Mouse (Mus musculus): ENCODE measurements around the gene Bloc1s4.
A peak's percentile ranks its signal among the peaks of the same experiment; 100 is the strongest.

Bloc1s4 gene

DNA sequence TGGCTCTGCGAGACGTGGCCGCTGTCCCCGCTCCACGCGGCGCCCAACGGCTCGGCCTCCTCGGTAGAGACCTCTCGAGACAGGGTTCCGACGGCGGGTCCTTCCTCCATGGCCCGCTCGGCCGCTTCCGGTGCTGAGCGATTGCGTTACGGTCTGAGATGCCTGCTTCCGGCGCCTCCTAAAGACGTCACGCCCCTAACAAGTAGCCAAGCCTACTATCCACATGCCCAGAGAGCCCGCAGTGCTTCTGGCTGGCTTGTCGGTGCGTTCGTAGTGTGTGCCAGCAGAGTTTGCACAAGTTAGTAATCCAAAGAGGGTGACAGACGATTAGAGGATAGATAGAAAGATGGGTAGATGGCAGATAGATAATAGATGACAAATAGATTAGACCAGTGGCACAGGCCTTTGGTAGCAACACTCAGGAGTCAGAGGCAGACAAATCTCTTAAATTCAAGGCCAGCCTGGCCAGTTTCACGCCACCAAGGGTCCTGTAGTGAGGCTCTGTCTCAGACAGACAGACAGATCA, at the start of gene Bloc1s4:
TSS of gene Bloc1s4 (minus strand) at position 115 of the 526 bp plus-strand sequence.
- peak; percentile 96 for DNase-seq (ENCODE audit: low read depth, low spot score)

DNA sequence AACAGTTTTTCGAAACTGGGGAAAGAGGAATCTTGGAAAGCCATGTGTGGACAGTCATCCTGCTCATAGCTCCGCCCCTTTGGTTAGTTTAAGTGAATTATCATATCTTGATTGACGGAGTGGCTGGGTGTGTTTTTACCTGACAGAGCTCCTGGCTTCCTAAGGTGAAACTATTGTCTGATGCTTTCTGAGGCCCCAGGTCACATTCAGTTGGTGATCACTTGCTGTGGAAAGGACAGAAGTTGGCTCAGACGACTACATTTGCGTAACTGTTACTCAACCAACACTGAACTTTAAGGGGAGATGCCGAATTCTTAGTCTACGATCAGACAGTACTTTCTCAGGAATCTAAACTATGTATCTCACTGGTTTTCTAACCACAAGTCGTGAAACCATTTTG, 48.8 kb upstream of the Bloc1s4 start:
- DNase-seq (ENCODE audit: low read depth, low spot score), result peak; percentile 77

DNA sequence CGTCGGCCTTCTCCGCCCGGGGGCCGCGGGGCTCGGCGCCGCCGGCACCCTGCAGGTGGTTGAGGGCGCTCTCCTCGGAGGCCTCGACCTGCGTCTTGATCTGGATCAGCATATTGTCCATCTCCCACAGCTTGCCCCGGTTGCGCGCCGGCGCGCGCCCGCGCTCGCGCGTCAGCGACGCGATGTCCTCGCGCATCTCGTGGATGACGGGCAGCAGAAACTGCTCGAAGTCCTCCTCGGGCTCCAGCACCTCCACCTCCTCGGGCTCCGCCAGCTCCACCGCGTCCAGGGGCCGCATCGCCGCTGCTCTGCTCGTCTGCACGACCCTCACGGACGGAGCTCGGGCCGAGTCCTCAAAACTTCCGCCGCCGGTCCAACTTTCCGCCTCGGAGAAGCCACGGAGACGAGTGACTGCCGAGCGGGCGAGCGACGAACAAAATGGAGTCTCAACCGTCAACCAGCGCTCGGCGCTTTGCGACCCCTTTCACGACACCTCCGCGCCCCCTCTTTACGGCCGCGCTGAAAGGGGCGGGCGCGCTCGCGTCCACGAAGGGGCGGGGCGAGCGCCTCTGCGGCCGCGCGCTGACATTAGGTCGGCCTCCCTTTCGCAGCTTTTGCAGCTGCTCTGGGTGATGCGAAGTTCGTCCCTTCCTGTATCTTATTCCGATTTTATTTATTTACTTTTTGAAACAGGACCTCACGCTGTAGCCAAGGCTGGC, 48.0 kb upstream of the Bloc1s4 start, which contains the start of gene Mrfap1:
TSS of gene Mrfap1 (minus strand) at position 477 of the 719 bp plus-strand sequence.
- DNase-seq (ENCODE audit: low read depth, low spot score), result peak; percentile 99

DNA sequence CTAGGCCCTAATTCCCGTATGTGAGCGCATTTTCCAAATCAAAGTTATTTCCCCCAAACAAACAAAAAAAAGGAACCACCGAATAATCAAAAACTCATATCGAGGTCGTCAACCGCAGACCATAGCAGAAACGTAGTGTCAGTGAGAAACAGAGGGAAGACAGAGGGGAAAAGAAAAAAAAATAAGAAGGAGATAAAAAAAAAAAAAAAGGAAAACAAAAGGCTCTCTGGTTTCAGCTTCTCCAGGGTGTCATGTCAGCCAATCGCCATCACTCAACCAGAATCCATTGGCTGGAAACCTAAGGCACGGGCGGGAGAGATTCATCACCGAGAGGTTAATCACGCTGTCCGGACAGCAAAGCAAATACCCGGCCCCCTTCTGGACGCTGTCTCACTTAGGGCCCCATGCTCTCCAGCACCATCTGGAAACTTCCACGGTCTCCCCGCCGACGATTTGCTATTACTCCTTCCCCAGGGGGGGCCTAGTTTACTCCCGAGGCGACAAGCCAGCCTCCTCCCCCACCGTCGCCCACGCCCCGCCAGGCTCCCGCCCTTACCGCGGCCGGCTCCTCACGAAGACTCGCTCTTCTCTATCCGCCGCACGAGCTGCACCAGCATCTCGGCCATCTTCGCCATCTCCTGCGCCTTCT, 47.3 kb upstream of the Bloc1s4 start:
- peak; percentile 66 for DNase-seq (ENCODE audit: low read depth, low spot score)

DNA sequence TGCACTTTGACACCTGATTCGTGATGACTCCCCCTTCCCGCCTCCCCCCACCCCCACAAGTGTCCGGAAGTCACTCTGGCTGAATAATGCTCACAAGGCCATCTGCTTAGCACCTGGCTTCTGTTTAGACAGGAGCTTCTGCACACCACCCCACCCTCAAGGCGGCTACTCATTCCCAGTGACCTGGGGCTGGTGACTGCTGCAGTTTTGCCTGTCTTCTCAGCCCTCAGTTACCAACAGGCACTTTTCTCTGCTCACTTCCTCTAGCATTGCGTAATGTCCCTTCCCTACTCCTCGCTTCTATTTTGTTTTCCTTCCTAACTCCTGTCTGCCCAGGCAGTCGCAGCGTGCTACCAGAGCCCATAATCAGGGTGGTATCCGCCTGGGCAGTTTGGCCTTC, 43.4 kb upstream of the Bloc1s4 start:
- DNase-seq (ENCODE audit: low read depth, low spot score), result no peak

DNA sequence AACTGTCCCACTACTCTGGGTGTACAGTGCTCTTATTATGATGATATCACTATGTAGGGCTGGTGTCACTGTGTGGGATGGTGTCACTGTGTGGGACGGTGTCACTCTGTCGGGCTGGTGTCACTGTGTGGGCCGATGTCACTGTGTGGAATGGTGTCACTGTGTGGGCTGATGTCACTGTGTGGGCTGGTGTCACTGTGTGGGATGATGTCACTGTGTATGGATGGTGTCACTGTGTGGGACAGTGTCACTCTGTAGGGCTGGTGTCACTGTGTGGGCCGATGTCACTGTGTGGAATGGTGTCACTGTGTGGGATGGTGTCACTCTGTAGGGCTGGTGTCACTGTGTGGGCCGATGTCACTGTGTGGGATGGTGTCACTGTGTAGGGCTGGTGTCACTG, 37.6 kb upstream of the Bloc1s4 start:
- no peak for DNase-seq (ENCODE audit: low read depth, low spot score)

DNA sequence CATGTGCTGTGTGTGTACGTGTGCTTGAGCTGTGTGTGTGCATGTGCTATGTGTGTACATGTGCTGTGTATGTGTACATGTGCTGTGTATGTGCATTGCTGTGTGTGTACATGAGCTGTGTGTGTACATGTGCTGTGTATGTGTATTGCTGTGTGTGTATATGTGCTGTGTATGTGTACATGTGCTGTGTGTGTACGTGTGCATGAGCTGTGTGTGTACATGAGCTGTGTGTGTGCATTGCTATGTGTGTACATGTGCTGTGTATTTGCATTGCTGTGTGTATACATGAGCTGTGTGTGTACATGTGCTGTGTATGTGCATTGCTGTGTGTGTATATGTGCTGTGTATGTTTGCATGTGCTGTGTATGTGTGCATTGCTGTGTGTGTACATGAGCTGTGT, 31.1 kb upstream of the Bloc1s4 start:
- no peak for DNase-seq (ENCODE audit: low read depth, low spot score)

DNA sequence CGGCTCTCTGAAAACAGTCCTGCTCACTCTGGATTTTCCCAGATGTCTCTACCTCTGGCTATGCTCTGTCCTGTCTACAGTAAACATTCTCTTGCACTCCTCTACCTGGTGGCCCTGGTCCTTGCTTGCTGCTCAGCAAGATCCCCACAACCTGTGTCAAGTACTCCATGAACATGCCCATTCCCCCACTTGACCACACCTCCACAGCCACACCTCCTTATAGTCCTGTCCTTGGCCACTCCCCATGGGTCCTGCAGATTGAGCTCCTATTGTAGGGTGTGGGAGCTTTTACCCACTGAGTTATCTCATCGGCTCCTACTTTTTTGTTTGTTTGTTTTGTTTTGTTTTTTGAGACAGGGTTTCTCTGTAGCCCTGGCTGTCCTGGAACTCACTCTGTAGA, 30.5 kb upstream of the Bloc1s4 start:
- DNase-seq (ENCODE audit: low read depth, low spot score), result peak; percentile 66

DNA sequence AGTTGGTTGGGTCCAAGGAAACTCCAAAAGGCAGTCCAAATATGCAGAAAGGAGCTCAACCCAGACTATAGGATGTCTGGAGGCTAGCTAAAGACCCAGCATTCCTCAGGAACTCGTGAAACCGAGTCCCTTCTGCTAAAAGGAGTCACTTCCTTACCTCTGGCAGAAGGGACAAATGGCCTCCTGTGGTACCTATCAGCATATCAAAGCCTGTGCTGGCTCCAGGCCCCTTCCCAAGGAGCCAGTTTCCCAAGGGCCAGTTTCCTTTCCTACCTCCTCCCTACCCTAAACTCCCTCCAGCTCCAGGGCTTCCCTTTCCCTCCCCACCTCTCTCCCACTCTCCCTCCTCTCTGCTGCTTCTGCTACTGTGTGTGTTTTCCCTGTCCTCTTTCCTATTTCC, 28.7 kb upstream of the Bloc1s4 start:
- DNase-seq (ENCODE audit: low read depth, low spot score), result peak; percentile 83

DNA sequence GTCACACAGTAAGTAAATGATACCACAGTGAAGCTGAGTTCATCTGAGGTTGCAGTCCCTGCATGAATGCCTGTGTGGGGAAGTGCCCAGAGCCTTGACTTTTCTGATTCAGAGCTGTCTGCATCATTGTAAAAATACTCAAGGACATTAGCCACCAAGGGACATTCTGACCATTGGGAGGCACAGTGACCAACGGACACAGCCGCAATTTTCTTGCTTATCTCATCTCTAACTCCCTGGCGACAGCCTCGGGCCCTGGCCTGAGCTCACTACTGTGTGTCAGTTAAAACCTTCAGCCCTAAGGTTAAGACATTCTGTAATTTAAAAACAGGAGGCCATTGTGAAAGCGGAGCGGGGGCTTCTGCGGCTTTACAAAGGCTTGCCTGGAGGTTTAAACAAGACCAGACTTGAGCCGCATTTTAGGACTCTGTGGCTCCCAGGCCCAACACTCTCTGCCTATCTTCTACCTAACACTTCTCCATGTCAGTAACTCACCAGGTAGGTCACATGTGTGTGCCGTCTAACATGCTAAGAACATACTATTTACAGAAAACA, 27.6 kb upstream of the Bloc1s4 start:
- no peak for DNase-seq (ENCODE audit: low read depth, low spot score)

DNA sequence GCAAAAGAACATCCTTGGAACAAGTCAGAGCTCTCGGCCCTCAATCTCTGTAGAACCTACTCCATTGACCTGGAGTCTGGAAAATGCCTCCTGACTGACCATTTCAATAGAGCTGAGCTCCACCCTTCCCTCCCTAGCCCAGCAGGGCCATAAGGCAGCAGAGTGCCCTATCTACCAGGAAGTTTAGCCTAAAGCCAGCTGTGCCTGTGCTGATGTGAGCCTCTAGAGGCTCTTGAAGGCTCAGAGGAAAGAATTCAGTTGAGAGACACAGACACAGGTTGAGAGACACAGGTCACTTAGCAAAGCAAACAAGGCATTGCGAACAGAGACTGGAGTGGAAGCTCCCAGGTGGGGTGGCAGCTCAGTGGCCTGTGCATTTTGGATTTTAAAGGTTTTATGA, 26.9 kb upstream of the Bloc1s4 start:
- DNase-seq (ENCODE audit: low read depth, low spot score), result peak; percentile 59

DNA sequence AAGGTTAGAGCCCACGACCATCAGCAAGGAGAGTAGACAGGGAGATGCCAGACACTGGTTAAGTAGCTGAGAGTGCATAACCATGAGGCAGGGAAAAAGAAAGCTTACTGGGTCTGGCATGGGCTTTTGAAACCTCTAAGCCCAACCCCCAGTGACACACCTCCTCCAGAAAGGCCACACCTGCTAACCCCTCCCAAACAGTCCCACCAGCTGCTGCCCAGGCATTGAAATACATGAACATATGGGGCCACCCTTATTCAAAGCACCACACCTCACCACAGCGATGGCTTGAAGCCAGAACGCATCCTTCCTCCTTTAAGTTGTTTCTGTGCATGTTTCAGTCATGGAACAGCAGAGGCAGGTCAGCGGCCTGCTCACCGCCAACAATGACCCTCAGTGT, 24.1 kb upstream of the Bloc1s4 start:
- peak; percentile 54 for DNase-seq (ENCODE audit: low read depth, low spot score)

DNA sequence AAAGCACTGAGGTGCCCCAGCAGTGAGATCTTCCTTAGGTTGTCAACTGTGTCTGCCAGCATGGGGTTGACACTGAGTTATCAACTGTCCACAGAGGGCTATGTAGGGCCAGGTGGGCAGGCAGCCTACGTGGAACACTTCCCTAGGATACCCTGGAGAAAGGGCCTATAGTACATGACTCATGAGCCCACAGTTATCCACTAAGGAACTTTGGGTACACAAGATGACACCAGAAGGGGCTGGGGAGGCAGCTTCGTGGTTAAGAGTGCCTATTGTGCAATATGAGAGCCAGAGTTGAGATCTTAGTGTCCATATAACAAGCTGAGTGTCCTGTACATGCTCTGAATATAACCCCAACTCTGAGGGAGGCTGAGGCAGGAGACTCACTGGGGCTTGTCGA, 21.2 kb upstream of the Bloc1s4 start:
- DNase-seq (ENCODE audit: low read depth, low spot score), result no peak

DNA sequence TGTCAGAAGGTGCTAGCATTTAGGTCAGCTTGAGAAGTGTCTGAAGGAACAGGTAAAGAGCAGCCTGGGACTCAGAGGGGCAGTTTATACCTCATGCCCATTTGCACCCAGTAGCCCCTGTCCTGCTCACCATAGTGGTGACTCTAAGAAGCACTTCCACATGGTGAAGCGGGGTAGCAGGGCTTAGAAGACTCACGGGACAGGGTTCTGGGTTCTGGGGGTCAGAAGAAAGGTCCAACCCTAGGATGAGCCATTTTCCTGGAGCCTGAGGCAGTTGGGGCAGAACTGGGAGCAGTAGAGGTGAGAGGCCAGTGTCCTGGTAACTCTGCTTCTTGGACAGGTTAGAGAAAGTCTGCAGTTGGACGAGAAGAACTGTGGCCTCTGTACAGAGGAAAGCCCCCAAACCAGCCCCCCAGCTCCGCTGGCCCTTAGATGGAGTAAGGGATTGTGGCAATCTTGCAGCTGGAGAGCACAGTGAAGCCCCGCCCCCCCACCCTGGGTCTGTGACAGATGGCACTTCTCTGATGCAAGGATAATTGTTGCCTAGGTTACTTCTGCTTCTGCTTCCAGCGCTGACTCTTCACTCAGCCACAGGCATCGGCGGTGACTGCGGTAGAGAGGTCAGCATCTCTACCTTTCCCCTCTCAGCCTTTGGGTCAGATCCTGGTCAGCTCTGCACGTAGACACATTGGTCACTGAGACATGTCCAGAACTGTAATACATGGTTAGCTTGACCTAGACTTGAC, 18.7 kb upstream of the Bloc1s4 start:
- DNase-seq (ENCODE audit: low read depth, low spot score), result no peak

DNA sequence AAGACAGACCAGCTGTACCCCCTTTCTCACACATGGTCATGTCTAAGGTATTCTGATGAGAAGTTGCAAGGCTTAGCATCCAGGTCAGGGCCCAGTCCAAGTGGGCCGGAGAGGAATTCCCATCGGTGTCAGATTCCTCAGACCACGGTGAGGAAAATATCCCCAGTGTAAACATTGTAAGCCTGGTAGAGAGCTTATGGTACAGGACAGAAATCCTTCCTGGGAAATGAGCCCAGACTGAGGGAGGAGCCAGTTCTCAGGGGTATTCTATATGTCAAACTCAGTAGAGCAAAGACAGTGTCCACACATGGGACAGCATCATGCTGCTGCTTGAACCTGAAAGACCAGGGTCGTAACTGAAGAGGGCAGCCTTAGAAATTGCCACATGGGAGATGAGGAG, 11.4 kb upstream of the Bloc1s4 start:
- DNase-seq (ENCODE audit: low read depth, low spot score), result no peak

DNA sequence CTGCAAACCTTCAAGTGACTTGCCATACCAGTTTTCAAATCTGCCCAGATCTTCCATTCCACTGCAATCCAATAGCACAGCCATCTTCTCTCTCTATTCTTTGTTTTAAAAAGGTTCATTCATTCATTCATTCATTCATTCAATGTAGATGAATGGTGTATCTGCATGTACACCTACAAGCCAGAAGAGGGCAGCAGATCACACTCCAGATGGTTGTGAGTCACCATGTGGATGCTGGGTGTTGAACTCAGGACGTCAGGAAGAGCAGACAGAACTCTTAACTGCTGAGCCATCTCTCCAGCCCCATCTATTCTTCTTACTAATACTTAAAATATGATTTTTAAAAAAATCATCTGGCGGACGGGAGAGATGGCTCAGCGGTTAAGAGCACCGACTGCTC, 8.6 kb upstream of the Bloc1s4 start:
- peak; percentile 80 for DNase-seq (ENCODE audit: low read depth, low spot score)

DNA sequence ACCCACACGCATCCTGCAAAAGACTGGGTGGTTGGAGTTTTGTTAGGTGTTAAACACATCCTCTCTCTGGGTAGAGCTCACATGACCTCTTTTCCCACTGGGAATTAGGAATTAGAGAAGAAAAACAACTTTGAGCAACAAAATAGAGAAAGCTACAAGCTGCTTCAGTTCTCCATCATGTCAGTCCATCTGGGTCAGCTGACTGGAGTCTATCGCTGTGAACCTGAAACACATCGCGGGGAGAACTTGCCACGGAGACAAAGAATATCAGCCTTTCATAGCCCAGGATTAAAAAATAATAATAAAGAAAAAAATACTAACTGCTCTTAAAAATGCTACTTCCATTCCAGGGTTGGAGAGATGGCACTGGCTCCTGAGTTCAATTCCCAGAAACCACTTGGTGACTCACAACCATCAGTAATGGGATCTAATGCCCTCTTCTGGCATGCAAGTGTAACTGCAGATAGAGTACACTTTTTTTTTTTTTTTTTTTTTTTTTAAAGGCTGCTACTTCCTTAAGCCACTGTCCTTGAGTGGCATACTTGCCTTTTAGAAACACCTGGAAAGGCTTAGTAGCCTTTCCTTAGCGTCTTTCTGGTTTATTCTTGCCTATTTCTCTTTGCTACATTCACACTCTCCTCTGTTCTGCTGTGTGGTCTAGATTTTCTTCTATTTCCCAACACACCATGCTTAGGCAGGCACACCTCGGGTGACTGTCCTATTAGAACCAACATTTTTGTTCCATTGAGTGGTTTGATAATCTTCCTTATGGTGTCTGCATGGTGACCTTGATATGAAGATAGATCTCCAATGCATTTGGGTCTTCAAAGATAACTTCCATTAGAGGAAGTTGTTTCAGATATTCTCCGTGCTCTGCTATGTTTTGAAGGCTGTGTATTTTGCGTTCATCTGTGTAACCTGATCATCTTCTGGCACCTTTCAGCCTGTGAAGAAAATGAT, 1.9 kb upstream of the Bloc1s4 start:
- peak; percentile 65 for DNase-seq (ENCODE audit: low read depth, low spot score)

DNA sequence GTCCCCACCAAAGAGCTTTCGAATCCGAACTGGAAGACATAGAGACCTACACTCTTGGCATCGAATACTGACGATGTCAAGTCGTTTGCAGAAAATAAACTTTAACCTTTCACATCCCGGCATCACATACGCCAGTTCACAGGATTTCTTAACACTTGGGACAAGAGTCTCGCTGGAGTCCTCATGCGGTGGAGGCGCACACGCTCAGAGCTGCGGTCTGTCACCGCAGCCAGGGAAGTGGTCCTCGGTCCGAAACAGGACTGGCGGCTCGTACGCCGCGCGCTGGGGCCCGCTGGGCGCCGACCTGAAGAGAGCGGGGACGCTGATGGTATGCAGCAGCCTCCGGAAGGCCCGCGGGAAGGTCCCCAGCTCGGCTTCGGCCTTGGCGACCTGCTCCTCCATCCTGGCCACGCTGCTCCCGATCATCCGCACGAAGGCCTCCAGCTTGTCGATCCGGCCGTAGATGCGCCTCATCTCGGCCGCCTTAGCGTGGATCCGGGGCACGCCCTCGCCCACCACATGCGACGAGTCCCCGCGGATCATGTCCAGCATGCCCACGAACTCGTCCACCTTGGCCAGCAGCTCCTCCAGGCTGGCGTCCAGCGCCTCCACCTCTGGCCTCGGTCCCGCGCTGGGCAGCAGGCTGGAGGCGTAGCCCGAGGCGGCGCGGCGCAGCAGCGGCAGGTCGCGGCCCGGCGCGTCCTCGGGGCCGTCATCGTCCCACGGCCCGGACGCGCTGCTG, 485 bp downstream of the Bloc1s4 start:
- DNase-seq (ENCODE audit: low read depth, low spot score), result peak; percentile 30

DNA sequence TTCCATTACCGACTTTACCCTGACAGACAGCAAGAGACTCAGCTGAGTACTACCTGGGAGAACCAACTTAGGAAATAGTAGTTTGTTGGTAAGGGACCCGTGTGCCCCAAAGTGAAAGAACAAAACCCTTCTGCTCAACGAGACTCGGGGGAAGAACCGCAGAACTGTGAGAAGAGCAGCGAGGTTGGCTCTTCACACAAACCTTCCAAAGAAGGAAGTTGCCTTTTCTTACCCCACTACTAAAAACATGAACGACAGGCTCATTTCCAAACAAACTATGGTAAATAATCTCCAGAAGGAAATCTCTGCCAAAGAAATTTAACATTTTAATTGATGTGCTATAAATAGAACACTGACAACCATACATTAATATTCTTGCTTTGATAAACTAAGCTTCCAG, 1.4 kb downstream of the Bloc1s4 start:
- no peak for DNase-seq (ENCODE audit: low read depth, low spot score)

Data from ZHBTc4 (cell line).